Mouse (Mus musculus) hindbrain, embryonic 10.5 days (tissue): ENCODE data around the gene Hnrnpab. TPM values are rescaled to one million over a fixed set of nuclear protein-coding genes. Genes with fewer than 3 reads are reported as not detected.

Experiments
- DNase-seq: peaks from one replicate; pipeline ENCODE4 v3.0.0-alpha.2; 2017; ENCODE audit warnings: low spot score
- H3K27ac ChIP-seq: fragments of 300-500 bp; sonication (generic); 2 replicates; pipeline ENCODE4 v1.5.1; 2016; ENCODE audit warnings: mild to moderate bottlenecking, moderate library complexity
- H3K27me3 ChIP-seq: fragments of 300-500 bp; sonication (generic); 2 replicates; pipeline ENCODE4 v1.6.1; 2016; ENCODE audit warnings: mild to moderate bottlenecking; ENCODE audit not compliant: poor library complexity, insufficient read depth, severe bottlenecking
- H3K36me3 ChIP-seq: fragments of 300-500 bp; sonication (generic); 2 replicates; pipeline ENCODE4 v1.6.1; 2016; ENCODE audit warnings: mild to moderate bottlenecking, moderate library complexity
- H3K4me1 ChIP-seq: fragments of 300-500 bp; sonication (generic); replicated peaks from 2 replicates; pipeline ENCODE4 v1.6.1; 2016; ENCODE audit warnings: mild to moderate bottlenecking
- H3K4me3 ChIP-seq: fragments of 300-500 bp; sonication (generic); 2 replicates; pipeline ENCODE4 v1.5.1; 2016; ENCODE audit warnings: mild to moderate bottlenecking, moderate library complexity
- H3K9me3 ChIP-seq: fragments of 300-500 bp; sonication (generic); 2 replicates; pipeline ENCODE4 v1.6.1; 2016; ENCODE audit warnings: mild to moderate bottlenecking, moderate library complexity
- WGBS: fragments of 180-500 bp; shearing (Covaris S2); methylation state at CpG from one replicate; pipeline ENCODE4 v1.1.7; 2016; 5-methylcytosine and 5-hydroxymethylcytosine counted together
- polyA plus RNA-seq: library from polyadenylated mRNA; unstranded; fragments of >200 nt; fragmentation: Nextera tagmentation; extraction: Ambion mirVana; gene quantifications from 2 replicates; pipeline ENCODE4 v1.2.1, GENCODE M21; 2016

The Hnrnpab gene
- polyA plus RNA-seq = 607 and 630 TPM in 2 replicates

GRCm38 (mm10) chr11:51606447-51607095 lies at the start of gene Hnrnpab:
Gene Hnrnpab (minus strand): TSS chr11:51606847.
- H3K27me3 ChIP-seq = no peaks in the 10 kb centered on the region
- H3K4me1 ChIP-seq = peaks cover 45% of the 10 kb centered on the region
- WGBS = under 1% methylated on average over 91 of the region's 91 CpGs
- H3K4me3 ChIP-seq = peak within 1 kb of the TSS; percentile 99
- DNase-seq = peak; percentile 98
- no peaks in the 10 kb centered on the region for H3K9me3 ChIP-seq
- H3K36me3 ChIP-seq = peaks cover 43% of the 10 kb centered on the region
- peak within 1 kb of the TSS; percentile 100 for H3K27ac ChIP-seq

GRCm38 (mm10) chr11:51654891-51655290 lies 48.2 kb upstream of the Hnrnpab start:
- Histone ChIP-seq H3K27ac (no peak overlapping the region), H3K9me3 (0 out of 2 replicates have a peak, but pooled peaks cover 2% of the 10 kb centered on the region), H3K4me3 (no peak overlapping the region), H3K4me1 (peaks cover 21% of the 10 kb centered on the region), H3K36me3 (no peaks in the 10 kb centered on the region), H3K27me3 (peaks cover 24% of the 10 kb centered on the region)
- WGBS = 92% methylated on average over 3 of the region's 3 CpGs
- DNase-seq = no peak

GRCm38 (mm10) chr11:51653736-51654135 lies 47.1 kb upstream of the Hnrnpab start:
- Histone ChIP-seq H3K27ac (no peak overlapping the region), H3K36me3 (no peaks in the 10 kb centered on the region), H3K4me1 (peaks cover 32% of the 10 kb centered on the region), H3K9me3 (0 out of 2 replicates have a peak, but pooled peaks cover 2% of the 10 kb centered on the region), H3K27me3 (peaks cover 29% of the 10 kb centered on the region), H3K4me3 (no peak overlapping the region)
- no peak for DNase-seq
- 91% methylated on average over 6 of the region's 6 CpGs for WGBS

GRCm38 (mm10) chr11:51652889-51653418 lies 46.3 kb upstream of the Hnrnpab start:
- Histone ChIP-seq H3K9me3 (0 out of 2 replicates have a peak, but pooled peaks cover 2% of the 10 kb centered on the region), H3K4me3 (no peak overlapping the region), H3K27me3 (peaks cover 29% of the 10 kb centered on the region), H3K4me1 (peaks cover 40% of the 10 kb centered on the region), H3K27ac (no peak overlapping the region), H3K36me3 (no peaks in the 10 kb centered on the region)
- DNase-seq = no peak
- WGBS = 90% methylated on average over 4 of the region's 4 CpGs

- 1% methylated on average over 70 of the region's 70 CpGs for WGBS
- 0 out of 2 replicates have a peak, but pooled peaks cover 2% of the 10 kb centered on the region for H3K9me3 ChIP-seq
- H3K36me3 ChIP-seq = peaks cover 3% of the 10 kb centered on the region
- peak within 1 kb of the TSS; percentile 87 for H3K27ac ChIP-seq
- H3K4me1 ChIP-seq = peaks cover 51% of the 10 kb centered on the region
- peak within 1 kb of the TSS; percentile 66 for H3K4me3 ChIP-seq
- DNase-seq = peak; percentile 75
- peaks cover 29% of the 10 kb centered on the region for H3K27me3 ChIP-seq
Measured at GRCm38 (mm10) chr11:51650691-51651515, 44.3 kb upstream of the Hnrnpab start, which contains the start of the genes N4bp3 and D930048N14Rik. Gene N4bp3 (minus strand): TSS chr11:51650842. Gene D930048N14Rik (plus strand): TSS chr11:51650954.

- peaks cover 29% of the 10 kb centered on the region for H3K27me3 ChIP-seq
- under 1% methylated on average over 30 of the region's 30 CpGs for WGBS
- H3K36me3 ChIP-seq = peaks cover 9% of the 10 kb centered on the region
- H3K4me1 ChIP-seq = peaks cover 54% of the 10 kb centered on the region
- DNase-seq = no peak
- H3K4me3 ChIP-seq = peak overlapping the region; percentile 66
- H3K27ac ChIP-seq = peak overlapping the region; percentile 87
- H3K9me3 ChIP-seq = 0 out of 2 replicates have a peak, but pooled peaks cover 2% of the 10 kb centered on the region
Measured at GRCm38 (mm10) chr11:51650261-51650660, 43.6 kb upstream of the Hnrnpab start.

- DNase-seq = peak; percentile 35
- Histone ChIP-seq H3K27me3 (peaks cover 29% of the 10 kb centered on the region), H3K36me3 (peaks cover 14% of the 10 kb centered on the region), H3K4me3 (peak overlapping the region; percentile 66), H3K27ac (peak overlapping the region; percentile 87), H3K9me3 (0 out of 2 replicates have a peak, but pooled peaks cover 2% of the 10 kb centered on the region), H3K4me1 (peaks cover 54% of the 10 kb centered on the region)
- WGBS = 2% methylated on average over 7 of the region's 7 CpGs
Measured at GRCm38 (mm10) chr11:51649889-51650199, 43.2 kb upstream of the Hnrnpab start.

- Histone ChIP-seq H3K4me1 (peaks cover 57% of the 10 kb centered on the region), H3K9me3 (0 out of 2 replicates have a peak, but pooled peaks cover 2% of the 10 kb centered on the region), H3K4me3 (peak overlapping the region; percentile 66), H3K27ac (peak overlapping the region; percentile 87), H3K27me3 (peaks cover 33% of the 10 kb centered on the region), H3K36me3 (peaks cover 19% of the 10 kb centered on the region)
- no peak for DNase-seq
- WGBS = 15% methylated on average over 11 of the region's 11 CpGs
Measured at GRCm38 (mm10) chr11:51649111-51649888, 42.7 kb upstream of the Hnrnpab start.

- H3K27ac ChIP-seq = peak overlapping the region; percentile 87
- peak overlapping the region; percentile 66 for H3K4me3 ChIP-seq
- peak; percentile 87 for DNase-seq
Measured at GRCm38 (mm10) chr11:51648566-51648965, 41.9 kb upstream of the Hnrnpab start.

GRCm38 (mm10) chr11:51646751-51647667 lies 40.4 kb upstream of the Hnrnpab start:
- no peak for DNase-seq
- 77% methylated on average over 15 of the region's 15 CpGs for WGBS
- peak overlapping the region; percentile 78 for H3K27ac ChIP-seq
- H3K9me3 ChIP-seq = 0 out of 2 replicates have a peak, but pooled peaks cover 2% of the 10 kb centered on the region
- H3K4me1 ChIP-seq = peaks cover 70% of the 10 kb centered on the region
- no peak overlapping the region for H3K4me3 ChIP-seq
- peaks cover 39% of the 10 kb centered on the region for H3K36me3 ChIP-seq
- H3K27me3 ChIP-seq = peaks cover 36% of the 10 kb centered on the region

More at GRCm38 (mm10) chr11:51648566-51648965, 41.9 kb upstream of the Hnrnpab start:
- 0 out of 2 replicates have a peak, but pooled peaks cover 2% of the 10 kb centered on the region for H3K9me3 ChIP-seq
- H3K27me3 ChIP-seq = peaks cover 39% of the 10 kb centered on the region
- 11% methylated on average over 3 of the region's 3 CpGs for WGBS
- peaks cover 65% of the 10 kb centered on the region for H3K4me1 ChIP-seq
- H3K36me3 ChIP-seq = peaks cover 26% of the 10 kb centered on the region

- Histone ChIP-seq H3K27me3 (peaks cover 29% of the 10 kb centered on the region), H3K9me3 (no peaks in the 10 kb centered on the region), H3K36me3 (peaks cover 39% of the 10 kb centered on the region), H3K4me3 (no peak overlapping the region), H3K4me1 (peaks cover 69% of the 10 kb centered on the region), H3K27ac (peak overlapping the region; percentile 78)
- WGBS = 87% methylated on average over 7 of the region's 7 CpGs
- DNase-seq = no peak
Measured at GRCm38 (mm10) chr11:51646245-51646644, 39.6 kb upstream of the Hnrnpab start.
